Mouse (Mus musculus): ENCODE results near the gene Paox. TPM values are rescaled to one million over a fixed set of nuclear protein-coding genes. Genes with fewer than 3 reads are reported as not detected.

Paox gene
- polyA plus RNA-seq, 1 experiment from 2014 or later: 20.5 TPM

DNA sequence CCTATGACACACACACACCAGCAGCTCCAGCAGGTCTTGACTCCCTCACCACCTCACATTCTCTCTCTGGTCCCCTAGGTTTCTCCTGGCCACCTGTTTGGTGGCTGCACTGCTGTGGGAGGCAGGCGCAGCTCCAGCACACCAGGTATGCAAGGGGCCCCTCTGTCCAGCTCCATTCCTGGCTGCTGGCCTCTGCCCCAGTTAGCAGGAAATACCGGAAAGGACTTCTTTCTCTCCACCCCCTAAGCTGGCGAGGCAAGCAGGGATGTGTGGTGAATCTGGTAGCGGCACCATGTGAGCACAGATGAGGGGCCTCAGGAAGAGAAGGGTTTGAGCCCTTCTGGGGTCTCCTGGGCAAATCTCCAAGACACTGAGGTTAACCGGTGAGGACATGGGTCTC lies 20.6 kb upstream of the Paox start:
- Histone ChIP-seq H3K9ac (no peak overlapping the region), H3K36me3 (no peaks in the 10 kb centered on the region), H3K4me2 (replicated peaks) (no peak overlapping the region), H3K4me3 (replicated peaks) (no peak overlapping the region), H3K27ac (replicated peaks) (no peak overlapping the region), H3K27me3 (no peaks in the 10 kb centered on the region), H3K9me3 (replicated peaks) (no peaks in the 10 kb centered on the region), H3K4me1 (no peaks in the 10 kb centered on the region)
- 51% methylated on average over 5 of the region's 5 CpGs for WGBS
- ATAC-seq (ENCODE audit: insufficient number of reproducible peaks, low FRiP score, low TSS enrichment, low read depth): no peak

DNA sequence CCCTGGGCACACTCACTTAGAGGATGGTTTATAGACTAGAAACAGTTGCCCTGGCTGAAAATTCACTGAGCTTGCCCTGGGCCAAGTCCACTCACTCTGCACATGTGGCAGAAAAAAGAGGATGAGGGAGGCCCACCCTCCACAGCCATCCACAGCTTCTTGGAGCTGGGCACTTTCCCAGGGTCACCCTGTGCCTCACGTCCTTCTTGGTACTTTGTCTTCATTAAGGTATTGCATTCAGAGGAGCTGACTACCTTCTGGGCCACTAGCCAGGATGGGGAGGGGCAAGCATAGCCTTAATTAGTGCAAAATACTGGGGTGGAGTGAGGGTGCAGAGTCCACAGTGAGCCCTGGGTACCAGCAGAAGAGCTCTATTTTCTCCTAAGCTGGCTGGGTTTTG lies 20.0 kb upstream of the Paox start:
- Histone ChIP-seq H3K4me3 (replicated peaks) (no peak overlapping the region), H3K9ac (no peak overlapping the region), H3K4me2 (replicated peaks) (no peak overlapping the region), H3K36me3 (no peaks in the 10 kb centered on the region), H3K27me3 (no peaks in the 10 kb centered on the region), H3K27ac (replicated peaks) (no peak overlapping the region), H3K9me3 (replicated peaks) (no peaks in the 10 kb centered on the region), H3K4me1 (no peaks in the 10 kb centered on the region)
- ATAC-seq (ENCODE audit: insufficient number of reproducible peaks, low FRiP score, low TSS enrichment, low read depth): no peak
- WGBS: 56% methylated on average over 1 of the region's 1 CpGs

DNA sequence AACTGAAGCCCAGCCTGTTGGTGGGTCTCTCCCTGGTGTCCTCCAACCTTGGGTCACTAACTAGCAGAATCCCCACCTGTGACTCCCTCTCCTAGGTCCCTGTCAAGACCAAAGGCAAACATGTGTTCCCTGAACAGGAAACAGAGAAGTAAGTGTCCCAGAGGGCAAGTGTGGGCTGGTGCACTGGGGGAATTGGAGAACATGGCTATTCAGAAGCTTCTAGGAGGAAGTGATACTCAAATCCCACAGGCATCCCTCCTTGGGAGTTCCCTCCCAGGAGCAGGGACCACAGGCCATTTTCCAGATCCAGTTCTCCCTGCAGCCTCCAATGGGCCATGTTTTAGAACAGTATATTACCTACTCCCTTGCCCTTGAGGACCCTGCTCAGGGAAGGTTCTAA lies 19.5 kb upstream of the Paox start:
- Histone ChIP-seq H3K4me2 (replicated peaks) (no peak overlapping the region), H3K9me3 (replicated peaks) (no peaks in the 10 kb centered on the region), H3K36me3 (no peaks in the 10 kb centered on the region), H3K27ac (replicated peaks) (no peak overlapping the region), H3K9ac (no peak overlapping the region), H3K27me3 (no peaks in the 10 kb centered on the region), H3K4me3 (replicated peaks) (no peak overlapping the region), H3K4me1 (no peaks in the 10 kb centered on the region)
- no peak for ATAC-seq (ENCODE audit: insufficient number of reproducible peaks, low FRiP score, low TSS enrichment, low read depth)

DNA sequence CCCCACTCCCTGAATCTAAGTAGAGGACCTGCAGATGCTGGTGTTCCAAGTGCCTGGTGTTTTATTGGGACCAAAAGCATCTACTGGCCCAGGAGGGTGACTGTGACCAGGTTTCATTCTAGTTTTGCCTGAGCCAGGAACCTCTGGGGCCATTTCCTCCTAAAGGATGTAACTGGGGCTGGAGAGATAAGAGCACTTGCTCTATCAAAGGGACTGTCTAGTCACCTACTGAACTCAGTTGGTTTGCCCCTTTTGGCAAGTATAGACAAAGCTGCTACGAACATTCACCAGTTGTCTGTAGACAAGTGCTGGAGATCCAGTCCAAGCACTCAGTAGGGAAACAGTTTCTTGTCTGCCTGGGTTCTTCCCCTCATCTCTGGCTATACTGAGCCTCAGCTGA lies 17.1 kb upstream of the Paox start:
- H3K9ac ChIP-seq: no peak overlapping the region
- no peak overlapping the region for H3K4me3 ChIP-seq (replicated peaks)
- no peaks in the 10 kb centered on the region for H3K9me3 ChIP-seq (replicated peaks)
- 96% methylated on average over 1 of the region's 1 CpGs for WGBS
- ATAC-seq (ENCODE audit: insufficient number of reproducible peaks, low FRiP score, low TSS enrichment, low read depth): no peak
- H3K36me3 ChIP-seq: no peaks in the 10 kb centered on the region
- no peaks in the 10 kb centered on the region for H3K27me3 ChIP-seq
- H3K27ac ChIP-seq (replicated peaks): no peak overlapping the region
- H3K4me1 ChIP-seq: peaks cover 12% of the 10 kb centered on the region
- no peak overlapping the region for H3K4me2 ChIP-seq (replicated peaks)

DNA sequence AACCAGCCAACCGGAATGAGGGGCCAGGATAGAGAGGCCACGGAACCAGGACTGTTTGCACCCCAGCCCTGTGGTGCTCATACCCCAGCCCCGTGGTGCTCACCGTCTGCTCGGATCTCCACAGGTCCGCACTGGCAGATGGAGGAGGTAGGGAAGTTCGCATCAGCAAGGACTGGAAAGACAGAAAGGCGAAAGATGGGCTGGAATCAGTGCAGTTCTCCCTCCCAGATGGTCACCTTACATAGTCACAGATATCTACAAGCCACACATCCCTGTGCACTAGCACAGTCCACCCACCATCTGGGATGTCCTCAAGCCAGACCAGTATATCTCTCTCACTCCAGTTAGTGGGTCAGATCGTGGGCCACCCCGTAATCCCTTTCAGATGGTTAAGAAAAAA lies 14.1 kb upstream of the Paox start:
- no peak for ATAC-seq (ENCODE audit: insufficient number of reproducible peaks, low FRiP score, low TSS enrichment, low read depth)
- no peak overlapping the region for H3K27ac ChIP-seq (replicated peaks)
- no peaks in the 10 kb centered on the region for H3K9me3 ChIP-seq (replicated peaks)
- 70% methylated on average over 10 of the region's 10 CpGs for WGBS
- no peaks in the 10 kb centered on the region for H3K27me3 ChIP-seq
- H3K4me3 ChIP-seq (replicated peaks): peak overlapping the region; percentile 49
- H3K9ac ChIP-seq: no peak overlapping the region
- H3K4me2 ChIP-seq (replicated peaks): peak overlapping the region; percentile 78
- peaks cover 14% of the 10 kb centered on the region for H3K36me3 ChIP-seq
- peaks cover 12% of the 10 kb centered on the region for H3K4me1 ChIP-seq

DNA sequence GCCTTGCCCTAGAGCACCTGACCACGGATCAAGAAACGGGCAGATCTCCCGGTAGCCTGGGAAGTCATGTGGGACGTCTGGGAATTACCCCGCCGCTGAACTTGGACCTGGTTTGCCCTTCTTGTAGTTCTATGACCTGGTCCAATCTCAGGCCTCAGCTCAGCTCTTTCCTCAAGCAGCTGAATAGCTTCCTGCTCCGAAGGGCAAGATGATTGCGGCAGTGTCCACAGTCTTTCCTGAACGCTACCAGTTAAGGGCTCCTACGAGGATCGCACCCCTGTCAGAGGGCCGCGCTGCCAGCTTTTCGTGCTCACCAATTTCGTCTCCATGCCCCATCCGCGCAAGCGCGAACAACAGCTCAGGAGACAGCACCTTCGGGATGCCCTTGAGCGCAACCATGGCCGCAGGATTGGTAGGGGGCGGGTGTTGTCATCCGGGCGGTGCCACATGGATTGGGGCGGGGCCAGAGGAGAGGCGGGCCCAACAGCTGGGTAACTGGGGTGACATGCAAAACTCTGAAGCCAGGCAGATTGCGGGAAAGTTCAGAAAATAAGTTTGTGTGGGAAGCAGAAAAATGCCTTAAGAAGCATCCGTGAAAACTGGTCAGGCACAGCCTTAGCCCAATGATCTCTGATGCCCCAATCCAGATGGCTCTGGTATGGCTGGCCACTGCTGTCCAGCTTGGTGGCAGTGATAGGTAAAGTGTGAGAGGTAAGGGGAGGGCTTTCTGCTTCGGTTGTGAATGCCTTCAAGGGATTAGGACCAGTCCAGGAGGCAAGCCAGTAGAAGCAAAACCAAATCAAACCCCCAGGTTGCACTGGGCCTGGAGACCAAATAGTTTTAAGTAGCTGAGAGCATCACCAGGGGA lies 13.4 kb upstream of the Paox start, which contains the start of gene Fuom:
Fuom (minus strand) TSS at position 449 of the 868 bp plus-strand sequence.
- Histone ChIP-seq H3K4me3 (replicated peaks) (peak within 1 kb of the TSS; percentile 49), H3K9me3 (replicated peaks) (no peaks in the 10 kb centered on the region), H3K27ac (replicated peaks) (no peak within 1 kb of the TSS), H3K36me3 (peaks cover 19% of the 10 kb centered on the region), H3K27me3 (no peaks in the 10 kb centered on the region), H3K4me1 (peaks cover 12% of the 10 kb centered on the region), H3K4me2 (replicated peaks) (peak within 1 kb of the TSS; percentile 78), H3K9ac (peak within 1 kb of the TSS; percentile 35; the same call in 1 of the 2 replicates)
- WGBS: 2% methylated on average over 30 of the region's 30 CpGs
- peak; percentile 86 for ATAC-seq (ENCODE audit: insufficient number of reproducible peaks, low FRiP score, low TSS enrichment, low read depth)

DNA sequence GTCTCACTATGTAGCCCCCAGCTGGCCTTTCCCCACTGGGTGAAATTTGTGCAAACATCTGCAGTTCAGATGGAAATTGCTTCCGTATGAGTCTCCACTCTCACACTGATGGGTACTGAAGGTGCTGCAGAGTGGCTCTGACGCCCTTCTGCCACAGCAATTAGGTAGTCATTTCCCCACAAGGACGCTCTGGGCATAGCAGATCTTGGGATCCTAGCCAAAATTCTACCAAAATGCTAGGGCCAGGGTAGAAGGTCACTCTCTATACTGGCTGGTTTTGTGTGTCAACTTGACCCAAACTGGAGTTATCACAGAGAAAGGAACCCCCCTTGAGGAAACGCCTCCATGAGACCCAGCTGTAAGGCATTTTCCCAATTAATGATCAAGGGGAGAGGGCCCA lies 11.6 kb upstream of the Paox start:
- H3K27me3 ChIP-seq: no peaks in the 10 kb centered on the region
- no peak overlapping the region for H3K4me2 ChIP-seq (replicated peaks)
- no peak for ATAC-seq (ENCODE audit: insufficient number of reproducible peaks, low FRiP score, low TSS enrichment, low read depth)
- no peak overlapping the region for H3K27ac ChIP-seq (replicated peaks)
- peaks cover 12% of the 10 kb centered on the region for H3K4me1 ChIP-seq
- no peaks in the 10 kb centered on the region for H3K9me3 ChIP-seq (replicated peaks)
- H3K4me3 ChIP-seq (replicated peaks): no peak overlapping the region
- H3K36me3 ChIP-seq: peaks cover 36% of the 10 kb centered on the region
- 72% methylated on average over 4 of the region's 4 CpGs for WGBS
- H3K9ac ChIP-seq: no peak overlapping the region

DNA sequence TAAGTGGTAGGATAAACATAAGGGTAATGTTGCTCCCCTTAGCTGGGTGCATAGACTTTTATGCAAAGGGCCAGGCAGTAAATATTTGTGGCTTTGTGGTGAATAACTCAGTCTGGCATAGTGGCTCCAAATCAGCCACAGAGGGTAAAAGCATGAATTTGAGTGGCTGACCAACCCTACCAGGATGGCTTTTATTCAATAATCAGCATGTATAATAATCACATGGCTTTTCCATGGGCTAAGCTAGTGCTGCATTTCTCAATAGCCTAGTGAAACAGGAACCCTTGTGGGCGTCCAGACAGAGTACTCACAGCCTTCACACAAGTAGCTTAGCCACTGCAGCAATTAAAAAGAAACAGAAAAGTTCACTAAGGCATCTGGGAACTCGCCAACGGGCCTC lies 3.7 kb upstream of the Paox start:
- WGBS: 61% methylated on average over 3 of the region's 3 CpGs
- Histone ChIP-seq H3K27ac (replicated peaks) (no peak overlapping the region), H3K4me3 (replicated peaks) (no peak overlapping the region), H3K36me3 (peaks cover 58% of the 10 kb centered on the region), H3K9ac (no peak overlapping the region), H3K4me2 (replicated peaks) (no peak overlapping the region), H3K4me1 (no peaks in the 10 kb centered on the region), H3K9me3 (replicated peaks) (no peaks in the 10 kb centered on the region), H3K27me3 (no peaks in the 10 kb centered on the region)
- peak; percentile 49; the same call in 1 of the 2 replicates for ATAC-seq (ENCODE audit: insufficient number of reproducible peaks, low FRiP score, low TSS enrichment, low read depth)

DNA sequence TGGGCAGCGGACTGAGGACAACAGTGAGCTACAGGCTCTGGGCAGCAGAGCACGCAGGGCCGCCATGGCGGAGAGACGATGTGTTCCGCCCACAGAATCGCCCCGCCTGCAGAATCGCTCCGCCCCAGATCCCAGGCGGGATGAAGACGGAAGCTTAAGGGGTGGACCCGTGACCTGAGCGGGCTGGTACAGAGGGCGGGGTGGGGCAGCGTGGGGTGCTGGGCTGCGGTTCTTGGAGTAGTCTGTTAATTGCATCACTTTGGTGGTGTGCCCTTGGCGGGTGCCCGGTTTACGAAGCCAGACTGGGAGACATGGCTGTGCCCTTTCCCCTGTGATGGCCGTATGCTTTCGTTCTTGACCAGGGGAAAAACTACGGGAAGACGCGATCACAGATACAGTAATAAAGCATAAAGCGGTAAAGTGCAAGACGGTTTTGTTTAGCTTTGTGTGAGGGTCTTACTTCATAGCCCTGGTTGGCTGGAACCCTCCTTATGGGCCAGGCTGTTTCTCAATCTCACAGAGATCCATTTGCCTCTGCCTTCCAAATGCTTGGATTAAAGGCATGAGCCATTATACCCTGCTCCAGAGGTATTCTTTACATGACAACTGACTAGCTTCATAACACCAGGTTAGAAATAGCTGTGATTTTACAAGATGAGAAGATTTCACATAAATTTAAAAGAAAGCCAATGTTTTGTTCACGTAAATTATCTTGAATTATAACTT lies 893 bp downstream of the Paox start, which contains the start of gene Echs1:
Echs1 (minus strand) TSS at position 148 of the 726 bp plus-strand sequence.
- Histone ChIP-seq H3K4me3 (replicated peaks) (peak within 1 kb of the TSS; percentile 78), H3K4me2 (replicated peaks) (peak within 1 kb of the TSS; percentile 82), H3K9me3 (replicated peaks) (no peaks in the 10 kb centered on the region), H3K9ac (peak within 1 kb of the TSS; percentile 72), H3K36me3 (peaks cover 14% of the 10 kb centered on the region), H3K27me3 (0 out of 2 replicates have a peak, but pooled peaks cover 2% of the 10 kb centered on the region), H3K27ac (replicated peaks) (peak within 1 kb of the TSS; percentile 91), H3K4me1 (no peaks in the 10 kb centered on the region)
- ATAC-seq (ENCODE audit: insufficient number of reproducible peaks, low FRiP score, low TSS enrichment, low read depth): peak; percentile 92
- 4% methylated on average over 28 of the region's 28 CpGs for WGBS

DNA sequence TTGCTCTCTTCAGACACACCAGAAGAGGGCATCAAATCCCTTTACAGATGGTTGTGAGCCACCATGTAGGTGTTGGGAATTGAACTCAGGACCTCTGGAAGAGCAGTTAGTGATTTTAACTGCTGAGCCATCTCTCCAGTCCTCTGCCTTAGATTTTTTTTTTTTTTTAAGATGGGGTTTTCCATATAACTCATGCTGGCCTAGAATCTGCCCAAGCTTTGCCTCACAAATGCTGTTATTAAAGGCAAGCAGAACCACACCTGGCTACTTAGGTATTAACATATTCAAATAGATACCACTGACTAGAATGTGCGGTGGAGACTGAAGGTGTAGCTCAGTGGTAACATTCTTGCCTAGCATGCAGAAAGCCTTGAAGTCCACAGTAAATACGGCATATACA lies 4.9 kb downstream of the Paox start:
- no peak for ATAC-seq (ENCODE audit: insufficient number of reproducible peaks, low FRiP score, low TSS enrichment, low read depth)

DNA sequence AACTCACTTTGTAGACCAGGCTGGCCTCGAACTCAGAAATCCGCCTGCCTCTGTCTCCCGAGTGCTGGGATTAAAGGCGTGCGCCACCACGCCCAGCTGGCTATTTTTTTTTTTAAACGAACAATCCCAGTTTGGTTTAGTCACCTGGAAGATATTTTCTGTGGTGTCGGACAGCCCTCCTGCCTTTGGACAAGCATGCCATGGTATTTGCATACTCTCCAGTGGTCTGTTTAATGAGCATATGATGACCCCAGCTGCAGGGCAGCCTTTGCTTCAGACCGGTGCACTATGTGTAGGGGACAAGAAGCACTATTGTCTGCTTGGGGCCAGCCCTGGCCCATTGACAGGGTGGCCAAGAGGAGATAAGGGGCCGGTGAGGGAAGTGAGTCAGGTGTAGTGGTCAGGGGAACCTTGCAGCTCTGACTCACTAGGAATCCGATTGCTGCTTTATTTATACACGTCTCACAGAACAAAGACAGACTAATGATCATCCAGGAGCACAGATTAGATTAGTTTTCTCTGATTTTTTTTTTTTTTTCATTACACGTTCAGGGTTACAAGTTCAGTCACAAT lies 5.8 kb downstream of the Paox start:
- Histone ChIP-seq H3K27ac (replicated peaks) (no peak overlapping the region), H3K4me3 (replicated peaks) (no peak overlapping the region), H3K4me1 (peaks cover 9% of the 10 kb centered on the region; the same call in 1 of the 2 replicates), H3K36me3 (no peaks in the 10 kb centered on the region), H3K27me3 (0 out of 2 replicates have a peak, but pooled peaks cover 3% of the 10 kb centered on the region), H3K9me3 (replicated peaks) (no peaks in the 10 kb centered on the region), H3K9ac (no peak overlapping the region), H3K4me2 (replicated peaks) (no peak overlapping the region)
- WGBS: 73% methylated on average over 13 of the region's 13 CpGs
- no peak for ATAC-seq (ENCODE audit: insufficient number of reproducible peaks, low FRiP score, low TSS enrichment, low read depth)

More for the DNA sequence above, 4.9 kb downstream of the Paox start:
- 0 out of 2 replicates have a peak, but pooled peaks cover 3% of the 10 kb centered on the region for H3K27me3 ChIP-seq
- no peak overlapping the region for H3K4me2 ChIP-seq (replicated peaks)
- H3K9ac ChIP-seq: no peak overlapping the region
- 92% methylated on average over 2 of the region's 2 CpGs for WGBS
- 0 out of 2 replicates have a peak, but pooled peaks cover 6% of the 10 kb centered on the region for H3K4me1 ChIP-seq
- no peaks in the 10 kb centered on the region for H3K36me3 ChIP-seq
- no peak overlapping the region for H3K27ac ChIP-seq (replicated peaks)
- no peak overlapping the region for H3K4me3 ChIP-seq (replicated peaks)
- H3K9me3 ChIP-seq (replicated peaks): no peaks in the 10 kb centered on the region

All from embryonic facial prominence, embryonic 15.5 days (tissue).